Mouse (Mus musculus): ENCODE results near the gene Zfp146. TPM values are rescaled to one million over a fixed set of nuclear protein-coding genes. Genes with fewer than 3 reads are reported as not detected.
"Not testable (repeated sequence)": the region's sequence is repeated elsewhere in the genome, so short reads cannot be mapped to it uniquely, and the experiment has no call there.

Gene Zfp146
- total RNA-seq, 2 experiments from 2014 or later = 19.2 to 23.6 TPM

- intact Hi-C loops (cut with DNase I) = no loop called here
- DNase-seq = no peak
These were observed 22.5 kb downstream of the Zfp146 start for GRCm38 (mm10) chr7:30147011-30147410.

GRCm38 (mm10) chr7:30143555-30144209 lies 25.9 kb downstream of the Zfp146 start:
- intact Hi-C loops (cut with DNase I) = no loop called here

GRCm38 (mm10) chr7:30143170-30143554 lies 26.4 kb downstream of the Zfp146 start:
- no peak for DNase-seq
- intact Hi-C loops (cut with DNase I) = no loop called here

More at GRCm38 (mm10) chr7:30143555-30144209, 25.9 kb downstream of the Zfp146 start:
- DNase-seq = peak; percentile 20 to 34

GRCm38 (mm10) chr7:30136826-30137225 lies 32.7 kb downstream of the Zfp146 start:
- intact Hi-C loops (cut with DNase I) = no loop called here
- no peak for DNase-seq

GRCm38 (mm10) chr7:30132396-30132795 lies 37.2 kb downstream of the Zfp146 start:
- intact Hi-C loops (cut with DNase I) = no loop called here
- DNase-seq = no peak

GRCm38 (mm10) chr7:30129900-30130299 lies 39.6 kb downstream of the Zfp146 start:
- intact Hi-C loops (cut with DNase I) = no loop called here
- DNase-seq = no peak

- no peak for DNase-seq
- intact Hi-C loops (cut with DNase I) = no loop called here
These were observed 47.4 kb downstream of the Zfp146 start for GRCm38 (mm10) chr7:30122188-30122530.

GRCm38 (mm10) chr7:30121308-30122187 lies 48.0 kb downstream of the Zfp146 start, which contains the start of gene Zfp382:
Gene Zfp382 (plus strand): TSS chr7:30121942.
- DNase-seq = peak; percentile 85 to 87
- intact Hi-C loops (cut with DNase I) = no loop called here

- intact Hi-C loops (cut with DNase I); DNase-seq: not testable (repeated sequence)
These were observed 51.6 kb downstream of the Zfp146 start for GRCm38 (mm10) chr7:30117935-30118334.

- intact Hi-C loops (cut with DNase I) = no loop called here
- DNase-seq = no peak
These were observed 53.5 kb downstream of the Zfp146 start for GRCm38 (mm10) chr7:30116076-30116475.

Other genes with a start within 250 kb of the Zfp146 start
- 1 to 10 TPM; 4.8 to 5.5 TPM for gene Zfp74, start 215.7 kb downstream of the Zfp146 start, total RNA-seq (2021)
- gene Zfp568, start 185.8 kb downstream of the Zfp146 start, total RNA-seq (2021) = 10 to 100 TPM; 15.4 to 18.7 TPM
- 1 to 10 TPM; 1.6 to 1.9 TPM for gene Zfp14, start 118.4 kb downstream of the Zfp146 start, total RNA-seq (2021)
- 1 to 10 TPM; 1.4 to 1.7 TPM for gene Zfp82, start 96.8 kb downstream of the Zfp146 start, total RNA-seq (2021)
- not detected for gene Gm26920, start 79.3 kb downstream of the Zfp146 start, total RNA-seq (2021)
- 1 to 10 TPM; 1.8 to 2.9 TPM for gene Zfp566, start 79.2 kb downstream of the Zfp146 start, total RNA-seq (2021)
- 10 to 100 TPM; 25.9 to 28.9 TPM for gene Zfp260, start 75.0 kb downstream of the Zfp146 start, total RNA-seq (2021)
- gene Zfp382, start 47.8 kb downstream of the Zfp146 start, total RNA-seq (2021) = under 1 TPM; 0.59 to 0.99 TPM
- gene Cox7a1, start 14.4 kb upstream of the Zfp146 start, total RNA-seq (2021) = 1,000 to 10,000 TPM in 1 of 2 experiments, 100 to 1,000 TPM in 1; 976 to 1,017 TPM
- 100 to 1,000 TPM; 188 to 196 TPM for gene Capns1, start 29.1 kb upstream of the Zfp146 start, total RNA-seq (2021)
- 10 to 100 TPM; 53.9 to 58.8 TPM for gene Polr2i, start 62.2 kb upstream of the Zfp146 start, total RNA-seq (2021)
- gene Tbcb, start 62.5 kb upstream of the Zfp146 start, total RNA-seq (2021) = 10 to 100 TPM; 29.9 to 30.0 TPM
- not detected for gene Ovol3, start 66.0 kb upstream of the Zfp146 start, total RNA-seq (2021)
- gene Thap8, start 110.3 kb upstream of the Zfp146 start, total RNA-seq (2021) = under 1 TPM in 1 of 2 experiments, not detected in 1; 0.25 TPM
- 1 to 10 TPM; 2.2 to 2.7 TPM for gene Wdr62, start 110.7 kb upstream of the Zfp146 start, total RNA-seq (2021)
- gene Clip3, start 122.0 kb upstream of the Zfp146 start, total RNA-seq (2021) = 1 to 10 TPM; 4.5 to 5.6 TPM
- gene Alkbh6, start 139.0 kb upstream of the Zfp146 start, total RNA-seq (2021) = 10 to 100 TPM; 18.3 to 18.4 TPM
- 1 to 10 TPM in 1 of 2 experiments, not detected in 1; 1.9 TPM for gene Syne4, start 145.1 kb upstream of the Zfp146 start, total RNA-seq (2021)
- gene E130208F15Rik, start 152.0 kb upstream of the Zfp146 start, total RNA-seq (2021) = under 1 TPM; 0.48 to 0.72 TPM
- 1 to 10 TPM; 6.9 to 7.3 TPM for gene Sdhaf1, start 154.1 kb upstream of the Zfp146 start, total RNA-seq (2021)
- 1 to 10 TPM; 2.9 to 3.2 TPM for gene Lrfn3, start 193.0 kb upstream of the Zfp146 start, total RNA-seq (2021)
- gene Tyrobp, start 244.0 kb upstream of the Zfp146 start, total RNA-seq (2021) = 1 to 10 TPM; 2.9 to 5.7 TPM

Measured in gastrocnemius, postnatal 36 days (tissue).